In the genomic region with DNA sequence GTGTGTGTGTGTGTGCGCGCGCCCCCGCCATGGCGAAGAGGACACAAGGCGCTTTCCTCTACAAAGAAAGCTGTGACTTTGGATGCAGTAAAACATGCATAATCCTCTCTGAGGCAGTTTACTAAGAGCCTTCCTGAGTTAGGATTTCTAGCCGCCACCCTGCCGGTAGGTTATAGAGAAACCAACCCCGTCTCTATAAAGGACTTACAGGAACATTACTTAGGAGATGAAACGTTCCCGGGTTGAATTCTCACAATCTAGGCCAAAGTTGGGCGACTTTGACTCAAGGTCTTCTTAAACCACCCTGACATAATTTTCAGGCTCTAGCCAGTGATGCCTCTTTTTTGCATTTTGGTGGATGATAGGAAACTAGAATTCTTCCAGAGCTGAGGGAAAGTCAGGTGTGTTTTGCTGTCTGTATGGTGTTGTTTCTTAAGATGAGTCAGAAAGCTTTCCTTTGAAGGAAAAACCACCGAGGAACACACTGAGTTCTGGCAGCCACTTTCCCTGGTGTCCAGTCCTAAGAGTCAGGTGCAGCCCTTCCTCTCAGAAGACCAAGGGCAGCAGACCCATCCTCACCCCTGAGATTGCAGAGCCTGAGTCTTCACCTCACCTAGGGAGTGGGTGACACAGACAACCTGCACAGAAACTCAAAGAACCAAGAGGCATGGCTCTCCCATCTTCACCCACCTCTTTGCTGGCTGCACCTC, we compare ENCODE assay signal across 8 mouse cellular contexts. TPM values are rescaled to one million over a fixed set of nuclear protein-coding genes. Genes with fewer than 3 reads are reported as not detected.
DNase-seq lines count a peak whose midpoint lies in the region; ATAC-seq and TF ChIP-seq lines count a peak whose summit lies in the region.

No protein-coding gene starts in this region.

- H3K36me3 ChIP-seq in neural tube, embryonic 11.5 days (ENCODE audit: control insufficient read depth, insufficient read depth, low read length), result no peaks in the 10 kb centered on the region
- H3K36me3 ChIP-seq in limb, embryonic 14.5 days (ENCODE audit: control insufficient read depth, insufficient read depth, low read length), result no peaks in the 10 kb centered on the region
- H3K36me3 ChIP-seq in stomach, embryonic 16.5 days (ENCODE audit: control insufficient read depth, insufficient read depth, low read length), result no peaks in the 10 kb centered on the region

- WGBS in cerebellum, adult 2 months, result 4% methylated on average over 13 of the region's 13 CpGs
- 5% methylated on average over 13 of the region's 13 CpGs for WGBS in neural tube, embryonic 11.5 days
- 5% methylated on average over 12 of the region's 13 CpGs for WGBS in limb, embryonic 14.5 days
- 3% methylated on average over 13 of the region's 13 CpGs for WGBS in stomach, embryonic 16.5 days

- ATAC-seq in neural tube, embryonic 11.5 days (ENCODE audit: insufficient read depth, low FRiP score, low TSS enrichment), result no peak
- no peak for ATAC-seq in limb, embryonic 14.5 days (ENCODE audit: low FRiP score, low read depth)
- ATAC-seq in stomach, embryonic 16.5 days (ENCODE audit: insufficient read depth, low FRiP score), result no peak

- peak overlapping the region; percentile 90 for H3K9ac ChIP-seq in neural tube, embryonic 11.5 days (ENCODE audit: low read length)
- H3K9ac ChIP-seq in limb, embryonic 14.5 days (ENCODE audit: low read depth, low read length, severe bottlenecking), result peak overlapping the region; percentile 83; the same call in 1 of the 2 replicates
- H3K9ac ChIP-seq in stomach, embryonic 16.5 days (ENCODE audit: low read length), result peak overlapping the region; percentile 97

- H3K27me3 ChIP-seq in cerebellum, adult 2 months (ENCODE audit: control insufficient read depth, insufficient read depth, low read length), result no peaks in the 10 kb centered on the region
- H3K27me3 ChIP-seq in neural tube, embryonic 11.5 days (ENCODE audit: control insufficient read depth, insufficient read depth, low read length), result no peaks in the 10 kb centered on the region
- no peaks in the 10 kb centered on the region for H3K27me3 ChIP-seq in limb, embryonic 14.5 days (ENCODE audit: control insufficient read depth, insufficient read depth, low read length)
- H3K27me3 ChIP-seq in stomach, embryonic 16.5 days (ENCODE audit: control insufficient read depth, insufficient read depth, low read length), result no peaks in the 10 kb centered on the region

- H3K4me2 ChIP-seq in neural tube, embryonic 11.5 days (ENCODE audit: low read depth), result peak overlapping the region; percentile 98
- peak overlapping the region; percentile 98 for H3K4me2 ChIP-seq in limb, embryonic 14.5 days (replicated peaks; ENCODE audit: low read depth, low read length, severe bottlenecking)
- H3K4me2 ChIP-seq in stomach, embryonic 16.5 days (ENCODE audit: low read depth, low read length), result peak overlapping the region; percentile 94

- peak in 1 of 2 experiments; percentile 22 for DNase-seq in cerebellum, adult 2 months
- DNase-seq in cerebellum, postnatal 10 days, result no peak
- DNase-seq in neural tube, embryonic 11.5 days (ENCODE audit: low spot score), result no peak
- DNase-seq in neural tube, embryonic 10.5 days (ENCODE audit: extremely low spot score, low spot score), result no peak
- no peak for DNase-seq in limb, embryonic 14.5 days (ENCODE audit: low spot score)
- no peak for DNase-seq in frontal cortex, postnatal 10 days (ENCODE audit: low spot score in 2 of 2)
- no peak for DNase-seq in testis, postnatal 14 days (ENCODE audit: low spot score)

- peaks cover 11% of the 10 kb centered on the region for H3K4me1 ChIP-seq in cerebellum, adult 2 months (ENCODE audit: control insufficient read depth, insufficient read depth, low read length)
- H3K4me1 ChIP-seq in neural tube, embryonic 11.5 days (ENCODE audit: control insufficient read depth, insufficient read depth, low read length), result peaks cover 31% of the 10 kb centered on the region
- peaks cover 32% of the 10 kb centered on the region for H3K4me1 ChIP-seq in limb, embryonic 14.5 days (ENCODE audit: control insufficient read depth, insufficient read depth, low read length)
- H3K4me1 ChIP-seq in stomach, embryonic 16.5 days (ENCODE audit: control insufficient read depth, insufficient read depth, low read length), result peaks cover 55% of the 10 kb centered on the region

- peak overlapping the region; percentile 76; the same call in 1 of the 2 replicates for H3K27ac ChIP-seq in cerebellum, adult 2 months (ENCODE audit: insufficient read depth, low read length)
- peak overlapping the region; percentile 93 for H3K27ac ChIP-seq in neural tube, embryonic 11.5 days (ENCODE audit: low read depth, low read length)
- H3K27ac ChIP-seq in limb, embryonic 14.5 days (replicated peaks; ENCODE audit: low read depth, low read length), result no peak overlapping the region; the same call in 1 of the 2 replicates
- peak overlapping the region; percentile 100 for H3K27ac ChIP-seq in stomach, embryonic 16.5 days (ENCODE audit: low read length)

- TF ChIP-seq POLR2A in cerebellum, adult 2 months (IDR thresholded peaks at IDR 0.05; ENCODE audit: borderline replicate concordance, insufficient read depth, low read length), result no peak
- TF ChIP-seq POLR2A in limb, embryonic 14.5 days (IDR thresholded peaks at IDR 0.05; ENCODE audit: borderline replicate concordance, extremely low read depth, insufficient read depth, insufficient read length), result no peak

- H3K4me3 ChIP-seq in cerebellum, adult 2 months (replicated peaks; ENCODE audit: insufficient read depth, low read depth, low read length), result peak overlapping the region; percentile 62
- peak overlapping the region; percentile 76 for H3K4me3 ChIP-seq in neural tube, embryonic 11.5 days (ENCODE audit: low read depth, low read length)
- H3K4me3 ChIP-seq in limb, embryonic 14.5 days (replicated peaks; ENCODE audit: low read length), result peak overlapping the region; percentile 81
- H3K4me3 ChIP-seq in stomach, embryonic 16.5 days (replicated peaks; ENCODE audit: low read length), result peak overlapping the region; percentile 79

- no peak for TF ChIP-seq CTCF in cerebellum, adult 2 months (IDR thresholded peaks at IDR 0.05; ENCODE audit: borderline replicate concordance, insufficient read depth, low read depth, low read length)

- H3K9me3 ChIP-seq in neural tube, embryonic 11.5 days (ENCODE audit: control insufficient read depth, low read length), result no peaks in the 10 kb centered on the region
- no peaks in the 10 kb centered on the region for H3K9me3 ChIP-seq in limb, embryonic 14.5 days (ENCODE audit: control insufficient read depth, low read length)
- H3K9me3 ChIP-seq in stomach, embryonic 16.5 days (replicated peaks; ENCODE audit: control insufficient read depth, low read length), result no peaks in the 10 kb centered on the region

RNA-seq across cellular contexts. Expression of a gene that starts 24.1 kb away (rescaled TPM):
- polyA plus RNA-seq in cerebellum, adult 2 months (2012; rRNA removed), result 8.4 and 9.7 TPM in 2 replicates
- 4.4 and 5.9 TPM in 2 replicates for polyA plus RNA-seq in neural tube, embryonic 11.5 days (2014; fragmentation: Nextera tagmentation; extraction: Ambion mirVana)
- polyA plus RNA-seq in limb, embryonic 14.5 days (2012; rRNA removed), result 14.4 and 18.1 TPM in 2 replicates
- polyA plus RNA-seq in limb, embryonic 14.5 days (2014; fragmentation: Nextera tagmentation; extraction: Ambion mirVana), result 10.5 and 11.8 TPM in 2 replicates
- 8.7 and 9.4 TPM in 2 replicates for polyA plus RNA-seq in stomach, embryonic 16.5 days (2015; fragmentation: Nextera tagmentation; extraction: Ambion mirVana)

RNA-seq across cellular contexts. Expression of a gene that starts 46.3 kb away (rescaled TPM):
- polyA plus RNA-seq in cerebellum, adult 2 months (2012; rRNA removed), result 0.68 and 0.84 TPM in 2 replicates
- 1.6 and 2.5 TPM in 2 replicates for polyA plus RNA-seq in neural tube, embryonic 11.5 days (2014; fragmentation: Nextera tagmentation; extraction: Ambion mirVana)
- polyA plus RNA-seq in limb, embryonic 14.5 days (2012; rRNA removed), result 0.24 and 0.39 TPM in 2 replicates
- 0.55 and 0.83 TPM in 2 replicates for polyA plus RNA-seq in limb, embryonic 14.5 days (2014; fragmentation: Nextera tagmentation; extraction: Ambion mirVana)
- polyA plus RNA-seq in stomach, embryonic 16.5 days (2015; fragmentation: Nextera tagmentation; extraction: Ambion mirVana), result 0.70 and 0.71 TPM in 2 replicates
